Mouse (Mus musculus): ENCODE data around the gene Enpp5.

GRCm38 (mm10) chr17:44129092-44129750 is 50.6 kb downstream of the Enpp5 start:
- no peak for TF ChIP-seq POLR2A (IDR thresholded peaks at IDR 0.05; ENCODE audit: insufficient read length, low read depth)
- TF ChIP-seq REST (IDR thresholded peaks at IDR 0.05; ENCODE audit: insufficient read depth, insufficient read length): no peak
- TF ChIP-seq SRF (IDR thresholded peaks at IDR 0.05; ENCODE audit: control insufficient read depth, insufficient read length, low read depth): no peak
- no peak for TF ChIP-seq CEBPB (IDR thresholded peaks at IDR 0.05; ENCODE audit: insufficient read depth, poor library complexity, severe bottlenecking)
- no peak for TF ChIP-seq USF1 (IDR thresholded peaks at IDR 0.05; ENCODE audit: low read depth)
- TF ChIP-seq POLR2AphosphoS2 (IDR thresholded peaks at IDR 0.05; ENCODE audit: insufficient read length, low read depth): no peak
- no peak for TF ChIP-seq MAX (IDR thresholded peaks at IDR 0.05; ENCODE audit: low read depth)

Measured in myocyte (in vitro differentiated cells).